Mouse (Mus musculus): ENCODE results near the gene Rsad1.

Gene Rsad1

DNA sequence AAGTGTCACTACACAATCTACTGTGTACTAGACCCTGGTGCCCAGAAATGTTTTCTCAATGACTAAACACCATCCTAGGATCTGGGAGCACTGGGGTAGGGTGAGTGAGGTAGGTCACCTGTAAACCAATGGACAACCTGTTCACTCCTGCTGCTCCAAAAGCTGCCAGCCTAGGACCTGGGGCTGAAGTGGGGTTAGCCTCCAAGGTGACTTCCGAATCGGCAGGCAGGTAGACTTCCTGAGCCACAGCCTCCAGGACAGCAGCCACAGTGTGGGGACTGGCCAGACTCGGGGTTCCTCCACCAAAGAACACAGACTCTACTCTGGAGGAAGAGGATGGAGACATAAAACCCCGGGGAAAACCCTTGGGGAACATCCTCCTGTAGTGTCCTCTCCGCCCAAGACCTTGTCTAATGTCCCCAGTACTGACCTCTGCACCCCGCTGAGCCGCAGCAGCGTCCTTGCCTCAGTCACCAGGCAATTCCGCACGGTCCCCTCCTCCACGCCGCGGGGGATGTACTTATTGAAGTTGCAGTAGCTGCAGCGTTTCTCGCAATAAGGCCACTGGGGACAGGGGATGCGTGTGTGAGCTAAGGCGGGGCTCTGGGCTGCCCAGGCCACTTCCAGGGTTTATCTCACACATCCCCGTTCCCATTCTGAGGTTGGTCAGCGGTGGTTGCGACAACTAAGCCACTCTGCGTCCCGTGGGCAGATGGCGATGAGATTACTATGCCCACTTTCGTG, 842 bp downstream of the Rsad1 start:
- DNase-seq (ENCODE audit: low spot score in 2 of 2), result peak in 1 of 2 experiments; percentile 18

DNA sequence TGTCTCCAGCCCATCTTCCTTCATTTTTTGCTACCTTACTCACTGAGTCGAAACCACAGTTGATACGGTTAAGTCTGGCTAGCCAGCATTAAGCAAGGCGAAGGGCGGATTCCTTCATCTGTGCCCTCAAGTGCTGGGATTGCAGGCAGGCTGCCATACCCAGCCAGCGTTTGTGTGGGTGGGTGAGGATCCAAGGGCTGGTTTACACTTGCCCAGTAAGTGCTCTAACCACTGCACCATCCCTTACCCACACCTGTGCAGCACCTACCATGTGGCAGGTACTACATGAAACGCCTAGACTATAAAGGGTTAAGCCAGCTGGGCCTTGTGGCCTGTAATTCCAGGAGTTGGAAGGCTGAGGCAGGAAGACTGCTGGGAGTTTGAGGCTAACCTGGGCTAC, 1.8 kb downstream of the Rsad1 start:
- DNase-seq (ENCODE audit: low spot score in 2 of 2), result no peak

- DNase-seq (ENCODE audit: low spot score in 2 of 2), result no peak
Observed at GRCm38 (mm10) chr11:94546381-94546780, 2.7 kb downstream of the Rsad1 start.

GRCm38 (mm10) chr11:94544422-94544821, 4.6 kb downstream of the Rsad1 start:
- no peak for DNase-seq (ENCODE audit: low spot score in 2 of 2)

DNA sequence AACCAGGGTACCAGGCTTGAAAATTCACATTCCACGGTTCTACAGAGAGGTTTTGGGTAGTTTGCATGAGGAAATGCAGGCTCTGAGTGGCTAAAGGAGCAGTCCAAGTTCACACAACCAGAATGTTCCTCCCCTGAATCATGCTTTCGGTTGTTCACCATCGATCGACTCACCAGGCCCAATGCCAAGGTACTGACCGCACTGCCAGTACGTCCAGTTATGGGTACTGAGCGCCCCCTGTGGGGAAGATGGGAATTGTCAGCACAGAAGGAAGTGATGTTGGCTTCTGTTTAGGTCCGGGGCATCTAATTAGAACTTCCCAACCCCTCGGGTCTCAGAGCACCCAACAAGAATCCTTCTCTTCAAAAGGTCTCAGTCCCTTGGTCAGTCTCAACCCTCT, 5.1 kb downstream of the Rsad1 start:
- DNase-seq (ENCODE audit: low spot score in 2 of 2), result peak; percentile 48 to 59

DNA sequence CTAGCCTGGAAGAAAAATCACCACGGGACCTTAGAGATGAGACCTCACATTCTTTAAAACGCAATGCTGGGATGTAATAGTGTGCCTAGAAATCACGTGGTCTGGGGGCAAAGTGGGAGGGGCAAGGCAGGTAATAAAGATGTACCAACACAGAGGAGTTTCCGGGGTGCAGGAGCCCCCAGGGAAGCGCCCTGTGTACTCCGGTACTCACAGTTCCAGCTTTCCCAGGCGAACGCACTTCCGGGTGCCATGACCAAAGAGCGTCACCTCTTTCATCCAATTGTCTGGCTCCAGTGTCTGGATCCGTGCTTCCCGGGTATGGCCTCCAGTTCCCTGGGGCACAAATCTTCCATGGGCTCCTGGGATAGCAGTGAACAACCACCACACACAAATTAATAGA, 5.7 kb downstream of the Rsad1 start:
- no peak for DNase-seq (ENCODE audit: low spot score in 2 of 2)

GRCm38 (mm10) chr11:94542400-94542799, 6.7 kb downstream of the Rsad1 start:
- DNase-seq (ENCODE audit: low spot score in 2 of 2), result no peak

- DNase-seq (ENCODE audit: low spot score in 2 of 2), result no peak
Observed at GRCm38 (mm10) chr11:94539761-94540160, 9.3 kb downstream of the Rsad1 start.

DNA sequence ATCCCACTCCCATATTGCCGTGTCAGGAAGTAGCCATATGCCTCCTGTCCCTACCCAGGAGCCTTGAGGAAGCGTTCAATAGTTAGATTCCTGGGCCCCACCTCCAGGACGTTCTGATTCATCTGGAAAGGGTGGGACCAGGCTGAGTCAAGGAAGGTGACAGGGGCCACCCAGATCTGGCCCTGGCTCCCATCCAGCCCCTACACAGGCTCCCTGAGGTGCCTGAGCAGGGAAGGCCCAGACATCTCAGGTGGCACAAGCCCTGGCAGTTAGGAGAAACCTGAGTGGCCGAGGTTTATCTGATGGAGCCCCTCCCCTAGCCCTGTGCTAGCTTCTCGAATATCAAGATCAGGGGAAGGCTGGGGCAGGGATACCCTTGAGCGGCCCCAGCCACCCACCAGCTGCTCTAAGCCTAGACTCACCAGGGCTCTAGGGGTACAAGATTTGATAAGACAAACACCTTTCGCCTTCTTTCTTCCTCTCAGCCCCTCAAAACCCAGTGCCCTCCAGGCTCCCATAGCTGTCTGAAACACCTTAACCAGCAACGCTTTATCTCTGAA, 10.2 kb downstream of the Rsad1 start:
- no peak for DNase-seq (ENCODE audit: low spot score in 2 of 2)

DNA sequence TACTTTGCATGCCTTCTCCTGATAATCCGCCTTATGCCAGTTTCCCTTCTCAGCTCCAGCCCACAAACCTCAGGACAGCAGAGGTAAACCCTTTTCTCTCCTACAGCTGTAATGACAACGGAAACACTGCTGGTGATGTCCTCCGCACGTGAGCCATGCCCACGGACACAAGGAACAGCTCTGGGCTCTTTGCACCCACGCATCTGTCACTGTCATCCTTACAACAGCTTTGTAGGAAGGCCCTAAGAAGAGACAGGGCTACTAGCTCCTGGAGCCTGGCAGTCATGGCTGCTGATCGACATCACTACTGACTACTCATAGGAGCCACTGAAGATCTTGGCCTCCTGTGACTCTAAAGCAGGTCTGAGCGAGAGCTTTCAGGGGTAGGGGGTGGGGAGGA, 15.9 kb downstream of the Rsad1 start:
- DNase-seq (ENCODE audit: low spot score in 2 of 2), result no peak

DNA sequence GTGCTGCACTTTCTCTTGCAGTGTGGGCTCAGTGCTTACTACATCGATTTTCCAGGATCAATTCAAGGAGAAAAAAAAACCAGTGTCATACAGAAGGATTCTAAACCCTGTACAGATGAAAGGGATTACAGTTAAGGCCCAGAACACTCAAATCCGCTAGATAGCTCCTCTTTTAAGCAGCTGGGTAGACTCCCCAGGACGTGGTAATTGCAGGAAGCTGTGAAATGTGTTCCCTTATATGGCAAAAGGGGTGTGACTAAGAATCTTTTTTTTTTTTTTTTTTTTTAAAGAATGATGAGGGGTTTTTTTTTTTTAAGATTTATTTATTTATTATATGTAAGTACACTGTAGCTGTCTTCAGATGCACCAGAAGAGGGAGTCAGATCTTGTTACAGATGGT, 20.2 kb downstream of the Rsad1 start:
- no peak for DNase-seq (ENCODE audit: low spot score in 2 of 2)

GRCm38 (mm10) chr11:94526171-94526879, 22.7 kb downstream of the Rsad1 start:
- no peak for DNase-seq (ENCODE audit: low spot score in 2 of 2)

DNA sequence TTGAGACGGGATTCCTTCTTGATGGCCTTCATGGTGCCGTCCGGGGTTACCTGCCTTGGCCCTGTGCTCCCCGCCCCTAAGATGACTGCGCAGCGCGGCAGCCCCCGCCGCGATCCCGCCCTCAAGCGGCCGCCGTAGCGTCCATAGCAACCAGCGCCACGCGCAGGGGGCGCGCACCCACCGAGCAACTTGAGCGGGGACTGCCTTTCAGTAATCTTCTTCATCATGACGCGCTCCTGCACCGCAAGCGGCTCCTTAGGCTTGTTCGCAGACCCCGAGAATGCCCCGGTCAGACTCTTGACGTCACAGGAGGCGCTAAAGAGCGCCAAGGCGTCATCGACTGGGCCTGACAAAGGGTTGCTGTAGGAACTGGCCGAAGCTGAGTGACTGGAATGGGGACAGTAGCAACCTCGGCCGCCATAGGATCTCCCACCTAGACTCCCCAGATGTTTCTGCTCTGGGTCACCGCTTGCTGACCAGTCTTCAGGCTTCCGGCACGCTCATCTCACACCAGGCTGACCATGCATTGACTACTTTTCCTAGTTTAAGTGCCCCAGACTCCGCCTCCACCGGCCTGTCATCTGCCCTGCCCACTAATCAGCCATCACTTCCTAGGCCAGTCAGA, 27.7 kb downstream of the Rsad1 start, which contains the start of gene Mycbpap:
Mycbpap (minus strand) TSS at position 524 of the 625 bp plus-strand sequence.
- peak; percentile 13 to 17 for DNase-seq (ENCODE audit: low spot score in 2 of 2)

DNA sequence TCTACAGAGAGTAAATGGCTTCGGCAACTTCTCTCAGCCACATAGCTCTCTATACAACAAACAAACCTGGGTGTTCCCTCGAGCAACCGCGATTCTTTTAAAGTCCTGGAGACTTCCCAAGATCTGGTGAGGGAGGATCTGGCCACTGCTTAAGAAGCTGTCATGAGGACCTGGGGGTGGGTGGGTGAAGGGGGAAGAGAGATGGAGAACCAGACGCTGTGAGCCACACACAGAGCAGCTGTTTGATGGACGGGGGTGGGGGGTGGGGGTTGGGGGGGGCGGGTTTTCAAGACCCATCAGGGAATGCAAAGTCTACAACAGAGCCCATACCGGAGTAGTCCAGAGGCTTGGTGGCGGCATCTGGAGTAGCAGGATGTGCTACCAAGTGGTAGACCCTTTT, 35.6 kb downstream of the Rsad1 start:
- no peak for DNase-seq (ENCODE audit: low spot score in 2 of 2)

GRCm38 (mm10) chr11:94508976-94509375, 40.1 kb downstream of the Rsad1 start:
- no peak for DNase-seq (ENCODE audit: low spot score in 2 of 2)

DNA sequence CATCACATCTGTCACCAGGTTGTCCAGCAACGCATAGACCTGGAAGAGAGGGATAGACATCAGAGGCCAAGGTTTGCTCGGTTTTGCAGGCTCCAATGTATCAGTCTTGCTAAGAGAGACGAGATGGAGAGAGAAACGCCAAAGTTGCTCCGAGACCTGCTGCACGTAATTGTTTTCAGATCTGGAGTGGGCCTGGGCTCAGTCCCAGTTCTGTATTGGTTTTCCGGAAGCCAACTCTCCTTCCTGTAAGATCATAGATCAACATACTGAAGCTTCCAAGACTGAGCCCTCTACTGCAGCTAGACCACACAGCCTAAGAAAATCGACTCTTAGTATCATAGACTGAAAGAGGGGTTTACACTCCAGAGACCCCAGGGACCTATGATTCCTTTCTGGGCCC, 47.6 kb downstream of the Rsad1 start:
- DNase-seq (ENCODE audit: low spot score in 2 of 2), result no peak

- no peak for DNase-seq (ENCODE audit: low spot score in 2 of 2)
Observed at GRCm38 (mm10) chr11:94500362-94500761, 48.7 kb downstream of the Rsad1 start.

- DNase-seq (ENCODE audit: low spot score in 2 of 2), result no peak
Observed at GRCm38 (mm10) chr11:94499661-94500152, 49.3 kb downstream of the Rsad1 start, which contains the start of gene Epn3. Epn3 (minus strand) TSS chr11:94499974.

- no peak for DNase-seq (ENCODE audit: low spot score in 2 of 2)
Observed at GRCm38 (mm10) chr11:94499035-94499434, 50.0 kb downstream of the Rsad1 start.

GRCm38 (mm10) chr11:94498093-94498996, 50.7 kb downstream of the Rsad1 start:
- no peak for DNase-seq (ENCODE audit: low spot score in 2 of 2)

DNA sequence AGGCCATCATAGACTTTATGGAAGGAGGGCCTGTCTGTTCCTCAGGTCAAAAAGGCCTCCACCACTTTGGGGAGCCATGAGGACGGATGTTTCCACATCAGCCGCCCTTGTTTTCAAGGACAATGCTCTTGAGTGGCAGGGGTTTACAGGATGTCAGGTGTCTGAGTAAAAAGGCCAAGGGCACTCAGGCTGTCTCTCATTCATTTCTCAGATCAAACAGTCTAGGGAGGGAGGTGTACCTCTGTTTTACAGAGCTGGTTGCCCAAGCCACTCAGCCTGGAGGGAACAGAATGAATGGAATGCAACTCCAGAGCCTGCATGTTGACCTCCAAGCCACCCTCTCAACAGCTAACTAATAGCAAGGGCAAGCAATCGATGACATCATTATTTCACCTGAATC, 53.6 kb downstream of the Rsad1 start:
- no peak for DNase-seq (ENCODE audit: low spot score in 2 of 2)
